Mouse (Mus musculus): ENCODE data around the gene Foxf2. TPM values are rescaled to one million over a fixed set of nuclear protein-coding genes. Genes with fewer than 3 reads are reported as not detected.

The Foxf2 gene
- total RNA-seq, 2 experiments from 2014 or later = not detected

Small RNA genes within 50 kb of the gene (microRNA-seq; reads per million reads assigned to microRNA genes)
- gene Gm27516 = 0 reads per million in 2 experiments

Other genes starting within 250 kb of the Foxf2 start
- gene Foxq1, start 69.7 kb upstream of the Foxf2 start, total RNA-seq (2021) = not detected
- not detected for gene A530084C06Rik, start 66.5 kb upstream of the Foxf2 start, total RNA-seq (2021)
- 1 to 10 TPM; 1.8 to 2.6 TPM for gene Foxc1, start 180.8 kb downstream of the Foxf2 start, total RNA-seq (2021)